Mouse (Mus musculus): ENCODE measurements around the gene Vax2. TPM values are rescaled to one million over a fixed set of nuclear protein-coding genes. Genes with fewer than 3 reads are reported as not detected.

Gene Vax2
- total RNA-seq, 2 experiments from 2014 or later, result not detected

DNA sequence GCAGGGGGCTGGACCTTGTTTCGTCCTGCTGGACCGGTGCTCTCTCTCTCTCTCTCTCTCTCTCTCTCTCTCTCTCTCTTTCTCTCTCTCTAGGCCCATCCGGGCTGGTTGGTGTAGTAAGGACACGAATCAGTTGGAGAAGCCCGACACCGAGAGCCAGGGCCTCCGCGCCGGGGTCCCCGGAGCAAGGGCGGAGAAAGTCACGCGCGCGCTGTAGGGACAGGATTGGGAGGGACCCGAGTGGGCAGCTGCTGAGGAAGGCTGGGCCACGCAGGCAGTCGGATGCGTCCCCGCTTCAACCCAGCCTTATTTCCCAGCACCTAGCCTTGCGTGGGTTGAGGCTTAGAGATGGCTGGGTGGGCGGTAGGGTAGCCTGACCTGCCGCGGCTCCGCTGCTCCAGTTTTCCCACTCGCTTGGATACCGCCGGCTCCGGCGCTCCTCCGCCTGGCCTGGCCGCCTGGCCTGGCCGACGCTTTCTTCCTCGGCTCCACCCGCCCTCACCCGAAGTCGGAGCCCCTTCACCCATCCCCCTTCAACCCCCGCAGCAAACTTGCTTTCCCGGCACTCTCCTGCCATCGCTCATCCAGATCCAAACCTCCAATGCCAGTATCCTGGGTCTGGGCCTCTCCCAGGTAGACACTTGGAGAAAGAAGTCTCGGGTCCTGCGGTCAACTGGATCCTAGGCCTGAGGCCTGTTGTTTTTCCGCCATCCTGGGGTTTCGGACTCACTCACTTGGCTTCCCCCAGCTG, 836 bp downstream of the Vax2 start:
- DNase-seq, result no peak

DNA sequence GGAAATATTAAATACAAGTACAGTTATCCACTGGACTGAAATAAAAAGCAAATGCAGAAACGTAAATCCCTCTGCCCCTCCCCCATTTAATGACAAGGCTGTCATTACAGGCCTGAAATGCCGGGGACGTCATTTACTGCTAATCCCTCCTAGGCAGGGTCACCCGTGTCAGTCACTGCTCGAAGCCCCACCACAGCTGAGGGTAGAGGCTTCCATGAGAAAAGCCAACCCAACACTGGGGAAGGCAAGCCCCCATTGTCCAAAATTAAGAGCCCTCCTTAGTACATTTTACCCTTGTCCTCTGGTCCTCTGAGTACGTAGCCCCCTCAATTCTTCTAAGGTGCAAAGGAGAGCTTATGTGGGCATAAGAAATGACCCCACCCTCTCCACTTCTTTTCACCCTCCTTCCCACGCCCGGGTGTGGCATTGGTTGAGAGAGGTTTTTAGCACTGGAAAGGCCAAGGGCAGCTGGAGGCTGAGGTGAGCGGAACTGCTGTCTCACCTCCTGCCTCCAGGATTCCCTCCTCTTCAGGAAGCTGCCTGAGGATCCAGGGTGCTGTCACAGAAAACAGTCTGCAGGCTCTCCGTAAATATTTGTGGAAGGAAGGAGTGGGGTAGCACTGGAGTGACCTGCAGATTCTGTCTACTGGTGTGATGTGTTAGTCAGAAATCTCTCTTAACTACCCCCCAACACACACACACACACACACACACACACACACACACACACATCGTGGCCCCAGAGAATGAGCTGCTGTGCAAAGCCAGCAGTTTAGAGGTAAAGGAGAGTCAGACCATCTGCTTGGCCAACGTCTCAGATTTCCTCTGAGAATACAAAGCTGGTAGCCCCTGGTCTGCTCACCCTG, 2.4 kb downstream of the Vax2 start:
- no peak for DNase-seq

DNA sequence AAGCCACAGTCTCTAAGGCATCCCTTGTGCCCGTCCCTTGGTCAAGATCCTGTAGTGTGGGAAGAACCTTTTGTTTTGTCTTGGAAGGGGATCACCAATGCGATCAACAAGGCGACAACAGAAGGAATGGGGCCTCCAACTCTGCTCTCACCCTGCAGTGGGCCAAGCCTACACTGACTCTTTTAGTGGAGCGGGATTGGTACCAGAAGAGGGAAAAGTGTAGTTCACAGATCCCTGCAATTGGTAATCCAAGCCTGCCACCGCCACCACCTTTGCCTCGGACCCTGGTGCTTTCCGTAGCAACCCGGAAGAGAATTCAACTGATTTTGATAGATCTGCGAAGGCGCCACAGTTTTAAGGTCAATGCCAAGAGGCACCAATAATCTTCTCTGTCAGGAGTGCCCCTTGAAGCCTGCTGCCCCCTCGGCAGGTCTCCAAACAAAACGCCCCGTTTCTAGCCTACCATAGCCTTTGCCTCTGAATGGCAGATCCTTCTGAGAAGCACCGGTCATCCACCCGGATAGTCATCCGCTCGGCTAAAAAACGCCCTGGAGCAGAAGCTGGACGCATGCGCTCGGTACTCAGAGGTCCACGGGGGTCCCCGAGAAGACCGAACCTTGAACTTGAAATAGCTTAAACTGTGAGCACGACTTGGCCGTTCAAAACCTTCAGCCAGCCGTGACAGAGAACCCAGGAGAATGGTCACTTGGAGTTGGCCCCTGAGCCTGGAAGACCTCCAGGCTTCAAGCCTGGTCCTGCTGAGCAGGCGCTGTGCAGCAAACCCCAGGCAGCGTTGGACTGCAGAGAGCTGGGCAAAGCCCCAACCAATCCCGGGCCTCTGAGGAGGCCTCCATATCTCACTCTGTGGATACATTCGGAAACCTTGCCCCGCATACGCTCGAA, 3.4 kb downstream of the Vax2 start:
- DNase-seq, result no peak

DNA sequence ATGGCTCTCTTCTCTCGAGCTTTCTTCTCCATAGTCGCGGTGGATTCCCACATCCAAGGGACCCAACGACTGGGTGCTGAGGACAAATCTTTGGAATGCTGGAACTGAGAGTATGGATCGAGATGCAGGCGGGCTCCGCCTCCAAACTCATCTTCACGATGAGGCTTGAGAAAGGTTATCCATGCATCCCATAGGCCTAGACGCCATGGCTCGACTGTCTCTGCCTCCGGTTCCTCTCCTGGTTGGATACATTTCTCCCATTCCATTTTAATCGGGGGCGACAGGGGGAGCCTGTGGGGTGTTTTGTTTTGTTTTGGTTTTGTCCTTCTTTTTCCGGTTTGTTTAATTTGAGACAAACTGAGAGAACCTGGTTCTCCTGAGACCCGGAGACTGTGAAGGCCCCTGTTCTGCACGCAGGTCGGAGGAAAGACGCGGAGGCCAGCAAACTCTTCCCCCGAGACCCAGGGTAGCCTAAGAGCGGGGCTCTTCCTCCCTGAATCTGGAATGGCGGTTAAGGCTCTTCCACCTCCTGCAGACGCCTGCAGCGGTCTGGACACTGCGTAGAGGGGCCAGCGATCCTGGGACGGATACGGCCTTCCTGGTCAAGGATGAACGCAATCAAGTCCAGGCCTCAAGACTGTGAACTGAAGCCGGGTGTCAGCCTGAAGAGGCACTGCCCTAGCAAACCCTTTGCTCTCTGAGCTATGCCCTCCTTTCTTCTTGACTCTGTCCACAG, 4.6 kb downstream of the Vax2 start:
- no peak for DNase-seq

DNA sequence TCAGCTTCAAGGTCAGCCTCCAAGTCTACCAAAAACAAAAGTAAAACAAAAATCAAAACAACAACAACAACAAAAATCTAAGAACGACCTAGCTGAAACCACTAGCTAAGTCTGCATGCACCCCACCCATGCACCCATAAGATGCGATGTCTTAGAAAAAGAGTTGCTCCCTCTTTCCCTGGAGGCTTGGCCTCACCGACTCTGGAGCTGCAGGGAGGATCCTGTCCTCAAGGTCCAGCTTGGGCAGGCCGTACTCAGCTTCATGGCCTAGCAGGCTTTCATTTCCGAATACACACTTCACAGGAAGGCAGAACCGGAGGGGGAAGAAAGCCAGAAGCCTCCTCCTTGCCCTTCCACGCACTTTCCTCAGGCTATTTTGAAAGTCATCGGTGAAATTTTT, 6.0 kb downstream of the Vax2 start:
- no peak for DNase-seq

DNA sequence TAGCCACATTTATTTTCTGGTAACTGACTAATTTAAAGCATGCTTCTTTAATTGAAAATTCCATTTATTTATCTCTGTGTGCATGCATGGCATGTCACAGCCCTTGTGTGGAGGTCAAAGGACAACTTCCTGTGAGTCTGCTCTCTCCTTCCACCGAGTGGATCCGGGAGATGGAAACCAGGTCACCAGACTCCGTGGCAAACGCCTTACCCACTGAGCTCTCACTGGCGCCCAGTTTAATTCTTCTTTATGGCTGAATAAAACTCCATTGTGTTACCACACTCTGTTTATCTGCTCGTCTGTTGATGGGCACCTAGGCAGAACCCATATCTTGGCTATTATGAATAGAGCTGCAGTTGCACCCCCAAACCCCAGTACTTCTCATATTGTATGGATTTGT, 11.5 kb downstream of the Vax2 start:
- no peak for DNase-seq

DNA sequence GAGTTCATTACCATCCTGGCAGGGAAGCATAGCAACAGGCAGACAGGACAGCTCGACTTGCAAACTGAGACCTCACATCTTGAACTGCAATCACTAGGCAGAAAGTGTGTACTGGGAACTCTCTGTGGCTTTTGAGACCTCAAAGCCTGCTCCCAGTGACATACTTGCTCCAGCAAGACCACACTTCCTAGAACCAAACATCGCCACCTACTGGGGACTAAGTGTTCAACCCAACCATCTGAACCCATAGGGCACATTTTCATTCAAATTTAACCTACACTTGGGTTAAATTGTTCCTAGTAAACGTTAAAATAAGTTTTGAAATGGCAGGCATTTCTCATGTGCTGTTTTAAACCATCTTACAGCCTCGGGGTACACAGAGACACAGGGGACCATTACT, 16.1 kb downstream of the Vax2 start:
- no peak for DNase-seq

DNA sequence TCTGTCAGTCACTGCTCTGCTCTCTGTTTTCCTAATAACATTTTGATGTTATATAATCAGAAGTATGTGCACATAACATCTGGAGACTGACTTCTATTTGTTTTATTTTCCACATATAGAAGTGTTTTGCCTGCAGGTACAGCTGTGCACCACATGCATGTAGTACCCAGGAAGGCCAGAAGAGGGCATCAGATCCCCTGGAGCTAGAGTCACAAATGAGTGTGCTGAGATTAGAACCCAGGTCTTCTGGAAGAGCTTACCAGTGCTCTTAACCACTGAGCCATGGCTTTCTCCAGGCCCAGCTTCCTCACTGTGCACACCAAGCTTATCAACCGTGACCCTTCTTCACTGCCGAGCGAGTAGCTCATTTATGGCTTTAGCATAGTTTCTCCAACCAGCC, 17.4 kb downstream of the Vax2 start:
- DNase-seq, result peak; percentile 22 to 24

DNA sequence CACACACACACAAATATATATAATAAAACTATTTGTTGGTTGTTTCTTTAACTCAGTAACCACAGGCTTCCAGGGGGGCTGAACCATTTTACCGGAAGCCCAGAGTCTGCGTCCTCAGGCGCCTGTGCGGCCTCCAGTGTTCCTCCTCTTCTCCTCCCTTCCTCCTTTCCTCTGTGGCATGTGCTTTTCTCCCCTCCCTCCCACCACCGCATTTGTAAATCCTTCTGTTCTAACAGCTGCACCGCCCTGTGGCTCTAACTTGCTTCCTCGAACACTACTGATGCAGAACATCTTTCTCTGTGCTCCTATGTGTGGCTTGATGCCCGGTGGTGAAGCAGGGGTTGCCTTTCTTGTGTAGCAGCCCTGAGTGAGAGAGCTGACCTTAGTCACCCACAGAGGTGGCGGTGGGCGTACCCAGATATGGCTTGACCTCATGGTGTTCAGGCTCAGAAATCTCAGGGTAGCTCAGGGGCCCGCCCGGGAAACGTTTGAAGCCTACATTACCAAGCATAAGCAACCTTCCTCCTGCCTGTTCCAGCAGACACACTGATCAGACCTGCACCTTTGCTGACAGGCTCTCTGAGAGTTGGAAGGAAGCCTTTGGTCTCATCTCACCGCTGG, 18.4 kb downstream of the Vax2 start:
- no peak for DNase-seq

DNA sequence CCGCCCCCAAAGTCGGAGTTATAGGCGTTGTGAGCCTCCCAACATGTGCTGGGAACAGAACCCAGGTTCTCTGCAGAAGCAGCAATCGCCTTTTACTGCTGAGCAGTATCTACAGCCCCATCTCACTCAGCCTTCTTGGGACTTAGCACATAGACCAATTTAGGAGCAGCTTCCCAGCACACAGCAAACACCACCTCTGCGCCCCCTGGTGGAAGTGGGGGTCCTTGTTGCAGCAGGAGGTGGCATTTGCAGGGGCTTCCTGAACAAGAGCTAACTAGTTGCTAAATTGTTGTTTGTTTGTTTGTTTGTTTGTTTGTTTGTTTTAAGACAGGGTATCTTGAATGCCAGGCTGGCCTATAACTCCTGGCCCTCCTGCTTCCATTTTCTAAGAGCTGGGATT, 20.1 kb downstream of the Vax2 start:
- DNase-seq, result peak; percentile 80 to 89

DNA sequence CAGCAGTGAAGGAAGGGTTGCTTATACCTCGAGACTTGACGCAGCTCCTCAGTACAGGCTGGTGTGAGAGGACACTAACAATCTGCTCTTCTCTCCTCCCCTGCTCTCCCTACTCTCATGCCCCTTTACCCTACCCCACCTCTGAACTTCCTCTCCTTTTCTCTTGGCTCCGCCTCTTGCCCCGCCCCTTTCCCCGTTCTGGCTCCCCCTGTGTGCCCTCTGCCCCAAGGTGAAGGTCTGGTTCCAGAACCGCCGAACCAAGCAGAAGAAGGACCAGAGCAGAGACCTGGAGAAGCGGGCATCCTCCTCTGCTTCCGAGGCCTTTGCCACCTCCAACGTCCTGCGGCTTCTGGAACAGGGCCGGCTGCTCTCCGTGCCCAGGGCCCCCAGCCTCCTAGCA, 26.2 kb downstream of the Vax2 start:
- no peak for DNase-seq

DNA sequence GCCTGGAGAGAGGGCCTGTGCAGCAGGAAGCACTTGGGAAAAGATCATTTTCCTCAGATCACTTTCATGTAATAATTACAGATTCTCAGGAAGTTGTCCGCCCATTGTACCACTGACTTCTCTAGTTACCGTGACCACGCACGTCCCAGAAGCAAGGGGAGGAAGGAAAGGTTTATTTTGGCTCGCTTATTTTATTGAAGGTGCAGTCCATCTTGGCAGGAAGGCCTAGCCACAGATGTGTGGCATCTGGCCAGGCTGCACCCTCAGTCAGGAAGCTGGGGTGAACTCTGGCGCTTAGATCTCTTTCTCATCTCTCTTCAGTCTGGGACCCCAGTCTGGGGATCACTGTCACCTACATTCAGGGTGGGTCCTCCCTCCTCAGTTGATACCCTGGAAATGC, 27.5 kb downstream of the Vax2 start:
- DNase-seq, result no peak

DNA sequence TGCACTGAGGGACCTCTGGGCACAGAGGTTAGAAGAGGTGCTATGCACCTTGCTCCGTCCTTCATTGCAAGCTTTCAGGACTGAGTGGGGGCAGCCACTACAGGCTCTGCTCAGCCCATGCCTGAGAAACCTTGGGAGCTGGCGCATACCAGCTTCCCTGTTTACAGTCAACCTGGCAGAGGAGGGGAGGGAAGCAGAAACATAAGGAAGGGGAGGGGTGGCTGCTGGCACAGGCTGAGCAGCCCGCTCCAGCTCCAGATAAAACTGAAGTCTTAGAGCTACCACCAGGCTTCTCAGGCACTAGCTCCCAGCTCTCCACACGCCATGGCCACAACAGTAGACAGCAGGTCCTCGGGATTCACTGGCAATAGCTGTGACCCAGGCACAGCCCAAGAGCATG, 31.7 kb downstream of the Vax2 start, which contains the start of gene Atp6v1b1:
TSS of gene Atp6v1b1 (plus strand) at position 230 of the 400 bp plus-strand sequence.
- no peak for DNase-seq

DNA sequence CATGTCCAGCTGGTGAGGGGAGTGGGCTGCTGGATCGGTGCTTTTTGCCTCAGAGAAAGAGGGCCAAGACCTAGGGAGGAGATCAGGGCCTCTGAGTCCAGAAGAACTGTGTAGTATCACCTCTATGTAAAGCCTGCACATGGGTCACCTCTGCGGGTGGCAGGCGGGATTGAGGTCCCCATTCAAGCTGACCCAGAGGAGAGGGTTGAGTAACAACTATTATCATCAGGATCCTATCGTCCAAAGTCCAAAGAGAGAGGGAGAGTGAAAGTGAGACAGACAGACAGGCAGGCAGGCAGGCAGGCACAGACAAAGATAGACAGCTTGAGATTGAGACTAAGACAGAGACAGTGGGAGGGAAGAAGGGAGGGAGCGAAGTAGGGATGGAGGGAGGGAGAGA, 32.1 kb downstream of the Vax2 start:
- DNase-seq, result no peak

DNA sequence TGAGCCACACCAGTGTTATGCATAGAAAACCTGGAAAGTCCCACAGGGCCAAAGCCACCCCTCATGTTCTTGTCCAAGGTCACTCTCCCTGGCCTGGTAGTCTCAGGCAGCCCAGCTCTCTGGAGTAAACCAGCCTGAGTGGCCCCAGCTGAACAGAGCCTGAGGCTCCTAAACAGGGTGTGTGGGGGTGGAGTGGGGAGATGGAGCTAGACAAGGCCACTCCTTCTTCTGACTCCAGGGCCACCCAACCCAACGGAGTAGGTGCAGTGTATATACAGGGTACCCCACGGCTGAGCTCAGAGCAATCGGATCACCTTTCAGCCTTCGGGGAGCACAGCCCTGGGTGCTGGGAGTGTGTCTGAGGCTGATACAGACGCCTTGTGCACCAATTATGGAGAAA, 33.1 kb downstream of the Vax2 start:
- peak in 1 of 2 experiments; percentile 19 for DNase-seq

DNA sequence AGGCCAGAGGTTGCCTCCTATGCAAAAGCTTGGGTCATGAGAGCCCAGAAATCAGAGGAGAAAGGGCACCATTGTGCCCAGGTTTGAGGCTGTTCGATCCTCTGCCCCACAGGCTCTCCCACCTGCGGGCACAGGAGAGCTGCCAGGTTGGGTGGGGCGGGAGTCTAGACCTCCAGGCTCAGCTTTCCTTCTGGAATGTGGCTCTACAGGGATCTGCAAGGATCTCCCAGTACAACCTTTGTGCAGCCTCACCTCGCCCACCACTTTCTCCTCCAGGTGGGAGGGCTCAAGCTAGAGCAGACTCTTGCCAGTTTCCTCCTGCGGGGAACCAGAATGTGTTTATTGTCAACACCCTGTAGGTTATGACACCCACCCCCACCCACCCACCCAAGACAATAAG, 33.5 kb downstream of the Vax2 start:
- DNase-seq, result no peak

DNA sequence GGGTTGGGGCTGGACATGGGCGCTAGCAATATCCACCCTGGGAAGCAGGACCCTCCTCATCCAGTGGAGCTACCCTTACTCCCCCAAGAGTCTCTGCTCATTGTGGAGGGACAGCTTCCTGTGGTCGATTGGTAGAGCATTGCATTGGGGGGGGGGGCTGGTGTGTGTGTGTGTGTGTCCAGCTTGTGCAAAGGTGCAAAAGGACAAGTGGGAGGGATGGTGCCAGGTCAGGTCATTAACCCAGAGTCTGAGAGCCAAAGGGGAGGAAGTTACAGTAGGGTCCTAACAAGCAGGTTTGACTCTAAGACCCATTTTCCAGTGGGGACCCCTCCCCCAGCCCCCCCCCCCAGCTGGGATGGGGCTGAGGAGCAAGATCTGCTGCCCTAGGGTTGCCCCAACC, 34.4 kb downstream of the Vax2 start:
- no peak for DNase-seq

DNA sequence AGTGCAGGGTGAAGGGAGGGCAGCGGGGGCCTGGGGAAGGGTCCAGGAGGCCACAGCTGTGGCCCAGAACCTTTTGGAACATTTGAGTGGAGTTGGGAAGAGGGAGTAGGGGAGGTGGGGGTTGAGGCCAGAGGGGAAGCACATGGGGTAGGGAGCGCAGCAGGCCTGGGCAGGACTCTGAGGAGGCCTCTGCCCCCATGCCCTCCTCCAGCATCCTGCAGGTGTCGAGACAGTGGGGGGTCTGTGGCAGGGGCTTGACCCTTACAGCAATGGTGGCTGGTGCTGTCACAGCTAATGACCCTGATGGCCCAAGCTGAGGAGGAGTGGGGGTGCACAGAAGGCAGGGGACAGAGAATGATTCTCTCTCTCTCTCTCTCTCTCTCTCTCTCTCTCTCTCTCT, 38.2 kb downstream of the Vax2 start:
- DNase-seq, result no peak

DNA sequence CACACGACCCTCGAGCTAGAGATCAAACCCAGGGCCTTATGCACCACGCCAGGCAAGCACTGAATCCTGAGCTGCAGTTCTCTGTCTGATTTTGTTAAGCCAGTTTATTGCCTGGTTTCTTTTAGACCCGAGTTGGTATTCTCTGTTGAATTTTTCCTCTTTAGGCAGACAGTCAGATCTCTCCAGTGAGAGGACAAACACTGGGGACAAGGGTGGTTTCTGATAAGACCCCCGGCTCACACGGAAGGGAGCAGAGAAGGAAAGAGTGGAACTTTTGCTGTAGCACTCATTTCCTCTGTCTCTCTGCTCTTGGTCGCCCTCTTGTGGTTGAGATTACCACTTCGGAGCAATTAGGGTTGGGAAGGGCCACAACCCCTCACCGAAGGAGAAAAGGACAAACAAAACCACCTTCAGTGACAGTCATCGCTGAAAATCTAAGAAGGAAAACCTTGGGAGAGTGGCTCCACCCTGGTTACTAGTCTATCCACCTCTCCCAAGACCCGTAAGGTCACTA, 39.2 kb downstream of the Vax2 start:
- DNase-seq, result peak; percentile 56 to 72

DNA sequence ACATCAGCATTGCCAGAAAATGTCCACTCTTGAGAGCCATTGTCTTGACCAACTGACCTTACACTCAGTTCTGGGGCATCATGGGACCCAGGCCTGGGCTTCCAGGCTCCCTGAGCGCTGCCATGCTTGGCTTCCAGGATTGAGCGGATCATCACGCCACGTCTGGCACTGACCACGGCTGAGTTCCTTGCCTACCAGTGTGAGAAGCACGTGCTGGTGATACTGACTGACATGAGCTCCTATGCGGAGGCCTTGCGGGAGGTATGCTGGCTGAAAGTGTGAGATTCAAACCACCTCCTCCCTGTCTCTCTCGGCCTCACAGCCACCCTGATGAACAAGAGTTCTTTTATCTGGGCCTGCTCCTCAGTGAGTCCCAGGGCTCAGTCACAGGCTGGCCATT, 45.0 kb downstream of the Vax2 start:
- DNase-seq, result no peak

DNA sequence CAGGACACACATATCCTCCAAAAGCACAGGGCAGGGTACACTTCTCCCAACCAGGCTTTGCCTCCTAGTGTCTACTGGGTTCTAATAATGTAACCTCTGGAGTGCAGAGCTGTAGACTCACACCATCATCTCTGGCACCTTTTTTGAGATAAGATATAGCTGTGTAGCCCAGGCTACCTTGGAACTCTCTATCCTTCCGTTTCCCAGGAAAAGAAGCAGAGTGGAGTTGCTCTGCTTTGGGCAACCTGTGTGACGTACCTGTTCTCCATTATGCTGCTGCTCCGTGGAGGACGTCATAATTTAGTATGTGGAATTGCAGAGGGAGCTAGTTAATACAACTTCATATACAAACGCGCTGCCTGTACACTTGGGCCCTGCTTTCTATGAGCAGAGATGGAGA, 51.3 kb downstream of the Vax2 start, which contains the start of gene Ankrd53:
TSS of gene Ankrd53 (plus strand) at position 301 of the 400 bp plus-strand sequence.
- DNase-seq, result no peak
